Mouse (Mus musculus) heart, adult 2 months (tissue): ENCODE results near the gene Rlf. TPM values are rescaled to one million over a fixed set of nuclear protein-coding genes. Genes with fewer than 3 reads are reported as not detected.

Experiments used
- DNase-seq, 2 experiments: peaks; one replicate each; pipeline ENCODE4 v3.0.0; 2021
- H3K27ac ChIP-seq: fragments of 200-600 bp; 2 replicates; pipeline ENCODE4 v1.8.1; 2022
- H3K27me3 ChIP-seq: fragments of 200-500 bp; 2 replicates; pipeline ENCODE4 v1.6.1; 2012; ENCODE audit warnings: mild to moderate bottlenecking, low read length, inconsistent platforms, mixed read lengths; ENCODE audit not compliant: control insufficient read depth, insufficient read depth
- H3K36me3 ChIP-seq: fragments of 200-500 bp; 2 replicates; pipeline ENCODE4 v1.6.1; 2012; ENCODE audit warnings: low read length, inconsistent platforms; ENCODE audit not compliant: control insufficient read depth, insufficient read depth
- H3K4me1 ChIP-seq: fragments of 200-500 bp; 2 replicates; pipeline ENCODE4 v1.6.1; 2011; ENCODE audit warnings: low read length; ENCODE audit not compliant: control insufficient read depth, insufficient read depth
- H3K4me3 ChIP-seq: fragments of 200-600 bp; 2 replicates; pipeline ENCODE4 v1.8.1; 2022
- H3K79me2 ChIP-seq: fragments of 200-500 bp; replicated peaks from 2 replicates; pipeline ENCODE4 v1.6.1; 2012; ENCODE audit warnings: mild to moderate bottlenecking, inconsistent platforms, low read length, moderate library complexity, mixed read lengths; ENCODE audit not compliant: control insufficient read depth, insufficient read depth
- H3K9ac ChIP-seq: fragments of 200-500 bp; 2 replicates; pipeline ENCODE4 v1.6.1; 2012; ENCODE audit warnings: low read depth, mild to moderate bottlenecking, control low read depth, inconsistent platforms, low read length, mixed read lengths
- CTCF ChIP-seq: fragments of 200-600 bp; IDR thresholded peaks from 2 replicates; pipeline ENCODE4 v1.8.1; 2022; ENCODE audit warnings: antibody characterized with exemption, mild to moderate bottlenecking, moderate library complexity
- EP300 ChIP-seq: fragments of 200-500 bp; IDR thresholded peaks from 2 replicates; pipeline ENCODE4 v1.6.1; 2011; ENCODE audit warnings: low read depth, low read length, control low read depth; ENCODE audit not compliant: insufficient read depth
- POLR2A ChIP-seq: fragments of 200-500 bp; IDR thresholded peaks from 2 replicates; pipeline ENCODE4 v1.6.1; 2011; ENCODE audit warnings: mild to moderate bottlenecking, low read depth, low read length, control low read depth; ENCODE audit not compliant: insufficient read depth
- WGBS: fragments of 180-500 bp; shearing (Covaris S2); methylation state at CpG from one replicate; pipeline ENCODE4 v1.1.7; 2018; 5-methylcytosine and 5-hydroxymethylcytosine counted together
- intact Hi-C: fragments of 180-260 bp; cut with DNase I; formaldehyde crosslinking; loops from one replicate; pipeline ENCODE4 v1.15.1; 2025
- polyA plus RNA-seq: library from polyadenylated mRNA; depleted of rRNA; stranded (reverse); fragments of >200 nt; gene quantifications from 2 replicates; pipeline ENCODE4 v1.2.3, GENCODE M21; 2012; rRNA removed
- total RNA-seq, 2 experiments: library from RNA; stranded (reverse); gene quantifications; 2 replicates each; pipeline ENCODE4 v1.2.3; 2021

Rlf gene
- total and polyA plus RNA-seq, 3 experiments, result 2.6 to 10.6 (median 10.2) TPM

- Histone ChIP-seq H3K27me3 (no peaks in the 10 kb centered on the region), H3K4me3 (no peak within 1 kb of the TSS), H3K9ac (no peak within 1 kb of the TSS), H3K79me2 (no peaks in the 10 kb centered on the region), H3K36me3 (no peaks in the 10 kb centered on the region), H3K4me1 (no peaks in the 10 kb centered on the region), H3K27ac (no peak within 1 kb of the TSS)
- intact Hi-C loops, result no loop called here
- WGBS, result 78% methylated on average over 2 of the region's 2 CpGs
- no peak for TF ChIP-seq CTCF
- TF ChIP-seq POLR2A, result no peak
- TF ChIP-seq EP300, result no peak
- DNase-seq, result no peak
Measured at GRCm38 (mm10) chr4:121109126-121109525, 105.8 kb downstream of the Rlf start, which contains the start of gene Tmco2. TSS of gene Tmco2 (minus strand) at chr4:121109226.

DNA sequence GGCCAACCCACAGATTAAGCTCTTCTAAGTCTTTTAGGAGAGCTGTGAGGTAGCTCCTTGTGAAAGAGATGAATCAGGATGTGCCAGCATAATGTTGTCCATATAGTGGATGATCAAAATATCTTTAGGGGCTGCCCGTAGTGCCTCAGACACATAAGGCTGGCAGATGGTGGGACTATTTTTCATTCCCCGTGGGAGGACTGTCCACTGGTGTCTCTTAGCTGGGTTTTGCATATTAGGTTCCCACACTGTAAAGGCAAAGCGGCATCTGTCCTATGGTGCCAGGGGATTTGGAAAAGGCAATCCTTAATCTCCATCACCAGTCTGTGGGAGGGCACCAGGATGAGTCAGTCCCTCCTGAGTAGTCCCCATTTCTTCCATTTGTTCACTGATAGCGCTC is 111.6 kb downstream of the Rlf start:
- no peak for DNase-seq

GRCm38 (mm10) chr4:121097650-121098378 is 117.1 kb downstream of the Rlf start, which contains the start of gene Zmpste24:
TSS of gene Zmpste24 (minus strand) at chr4:121098241.
- peak within 1 kb of the TSS; percentile 78 for H3K27ac ChIP-seq
- peak within 1 kb of the TSS; percentile 94 for H3K4me3 ChIP-seq
- H3K4me1 ChIP-seq, result peaks cover 3% of the 10 kb centered on the region; the same call in 1 of the 2 replicates
- DNase-seq, result peak; percentile 81 to 84
- H3K79me2 ChIP-seq, result no peaks in the 10 kb centered on the region; the same call in 1 of the 2 replicates
- TF ChIP-seq CTCF (no peak), POLR2A (peak; percentile 59; the same call in 1 of the 2 replicates), EP300 (0 out of 2 replicates have a peak, but pooled peaks have one; percentile 22)
- H3K36me3 ChIP-seq, result no peaks in the 10 kb centered on the region; the same call in 1 of the 2 replicates
- intact Hi-C loops, result loop anchor here (5.0 kb wide), 2 partner anchors 81 to 119 kb away; partner anchors contain the start of genes Rlf and Smap2
- no peaks in the 10 kb centered on the region for H3K27me3 ChIP-seq
- peak within 1 kb of the TSS; percentile 90 for H3K9ac ChIP-seq
- under 1% methylated on average over 39 of the region's 39 CpGs for WGBS

More for the DNA sequence above, 111.6 kb downstream of the Rlf start:
- Histone ChIP-seq H3K9ac (no peak overlapping the region), H3K4me1 (peaks cover 1% of the 10 kb centered on the region; the same call in 1 of the 2 replicates), H3K27me3 (no peaks in the 10 kb centered on the region), H3K4me3 (no peak overlapping the region), H3K36me3 (no peaks in the 10 kb centered on the region), H3K27ac (no peak overlapping the region), H3K79me2 (no peaks in the 10 kb centered on the region)
- intact Hi-C loops, result no loop called here
- WGBS, result 80% methylated on average over 4 of the region's 4 CpGs
- no peak for TF ChIP-seq POLR2A
- TF ChIP-seq CTCF, result no peak
- no peak for TF ChIP-seq EP300

Other genes starting within 250 kb of the Rlf start
- gene Smap2, start 197.8 kb downstream of the Rlf start, total RNA-seq, result 10 to 100 TPM; 44.2 to 49.6 TPM
- gene Smap2, start 197.8 kb downstream of the Rlf start, polyA plus RNA-seq, result 26.7 and 32.2 TPM in 2 replicates
- gene Col9a2, start 175.7 kb downstream of the Rlf start, total RNA-seq, result not detected
- 0.06 and 0.31 TPM in 2 replicates for gene Col9a2, start 175.7 kb downstream of the Rlf start, polyA plus RNA-seq
- 10 to 100 TPM; 24.4 to 24.8 TPM for gene Zmpste24, start 116.8 kb downstream of the Rlf start, total RNA-seq
- 17.1 and 29.1 TPM in 2 replicates for gene Zmpste24, start 116.8 kb downstream of the Rlf start, polyA plus RNA-seq
- not detected for gene Tmco2, start 105.9 kb downstream of the Rlf start, total RNA-seq
- gene Tmco2, start 105.9 kb downstream of the Rlf start, polyA plus RNA-seq, result 0.16 and 0.44 TPM in 2 replicates
- gene Gm12888, start 109.8 kb upstream of the Rlf start, total RNA-seq, result not detected
- gene Gm12888, start 109.8 kb upstream of the Rlf start, polyA plus RNA-seq, result not detected in 2 replicates
- gene Gm12886, start 208.0 kb upstream of the Rlf start, total RNA-seq, result not detected
- gene Gm12886, start 208.0 kb upstream of the Rlf start, polyA plus RNA-seq, result not detected in 2 replicates